Mouse (Mus musculus): Measurements from ENCODE around the gene Plk1. TPM values are rescaled to one million over a fixed set of nuclear protein-coding genes. Genes with fewer than 3 reads are reported as not detected.

The Plk1 gene
- total RNA-seq (2021), result under 1 TPM; 0.09 to 0.21 TPM
- long read RNA-seq, experiment 1, partial matches to known transcripts, result 0 of 1 reads
- long read RNA-seq, experiment 1, other reads (novel, unspliced or antisense), result 0 of 1 reads
- long read RNA-seq, experiment 2, result 0 reads

DNA sequence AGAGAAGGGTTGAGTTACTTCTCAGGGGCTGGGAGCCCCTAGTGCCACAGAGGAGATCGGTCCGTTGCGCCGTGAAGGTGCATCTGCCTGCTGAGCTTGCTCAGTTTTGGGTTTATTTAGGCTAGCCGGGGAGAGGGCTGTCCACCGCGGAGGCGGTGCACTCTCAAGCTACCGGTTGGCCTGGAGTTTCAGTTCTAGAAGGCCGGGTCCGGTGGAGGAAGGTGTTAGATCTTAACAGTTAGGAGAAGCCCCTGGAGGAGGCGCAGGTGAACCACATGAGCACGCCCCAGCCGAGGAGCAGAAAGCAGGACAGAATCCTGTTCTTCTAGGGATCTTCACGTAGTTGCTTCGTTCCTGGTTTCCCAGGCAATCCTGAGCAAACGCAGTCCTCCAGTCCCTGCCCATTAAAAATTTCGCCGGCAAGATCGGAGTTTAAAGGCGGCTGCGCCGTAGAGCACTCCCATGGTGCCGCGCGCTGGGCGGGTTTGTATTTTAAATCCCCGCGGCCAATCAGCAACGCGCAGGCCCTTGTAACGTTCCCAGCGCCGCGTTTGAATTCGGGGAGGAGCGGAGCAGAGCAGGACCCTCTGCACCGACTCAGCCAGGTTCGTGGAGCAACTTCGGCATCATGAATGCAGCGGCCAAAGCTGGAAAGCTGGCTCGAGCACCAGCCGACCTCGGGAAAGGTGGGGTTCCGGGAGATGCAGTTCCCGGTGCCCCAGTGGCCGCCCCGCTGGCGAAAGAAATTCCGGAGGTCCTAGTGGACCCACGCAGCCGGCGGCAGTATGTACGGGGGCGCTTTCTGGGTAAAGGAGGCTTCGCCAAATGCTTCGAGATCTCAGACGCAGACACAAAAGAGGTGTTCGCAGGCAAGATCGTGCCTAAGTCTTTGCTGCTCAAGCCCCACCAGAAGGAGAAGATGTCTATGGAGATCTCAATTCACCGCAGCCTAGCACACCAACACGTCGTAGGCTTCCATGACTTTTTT, at the start of gene Plk1:
Gene Plk1 (plus strand): TSS at position 525 of the 988 bp plus-strand sequence.
- DNase-seq (ENCODE audit: low spot score), result peak; percentile 48

DNA sequence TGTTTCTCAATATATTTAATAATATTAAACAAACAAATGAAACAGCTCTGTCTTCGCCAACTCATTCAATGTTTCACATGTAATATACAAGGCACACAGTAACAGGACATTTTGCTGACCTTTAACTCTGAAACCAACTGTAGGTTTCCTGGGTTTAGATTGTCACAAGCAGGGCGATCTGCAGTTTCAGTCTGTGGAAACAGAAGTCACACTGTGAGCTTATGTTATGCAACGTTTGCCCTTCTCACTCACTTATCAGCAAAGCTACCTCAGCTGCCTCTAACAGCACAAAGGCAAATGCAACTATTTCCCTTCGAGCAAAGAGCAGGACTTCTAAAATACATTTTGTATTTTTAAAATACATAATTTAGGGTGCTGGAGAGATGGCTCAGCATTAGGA, 35.7 kb upstream of the Plk1 start:
- no peak for DNase-seq (ENCODE audit: low spot score)

DNA sequence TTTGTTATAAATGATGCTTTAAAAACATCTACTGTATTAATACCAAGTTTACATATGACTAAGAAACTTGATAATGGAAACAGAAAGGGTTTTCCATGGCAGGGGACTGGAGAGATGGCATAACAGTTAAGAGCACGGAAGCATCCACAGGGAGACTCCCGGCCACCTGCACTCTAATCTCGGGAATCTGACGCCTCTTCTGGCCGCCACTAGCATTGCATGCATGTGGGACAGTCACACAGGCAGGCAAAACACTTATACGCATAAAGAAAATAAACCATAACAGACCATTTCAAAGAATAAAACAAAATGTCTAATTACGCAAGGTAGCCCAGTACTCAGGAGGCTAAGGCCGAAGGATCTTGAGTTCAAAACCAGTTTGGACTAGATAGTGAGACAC, 33.6 kb upstream of the Plk1 start:
- DNase-seq (ENCODE audit: low spot score), result no peak

DNA sequence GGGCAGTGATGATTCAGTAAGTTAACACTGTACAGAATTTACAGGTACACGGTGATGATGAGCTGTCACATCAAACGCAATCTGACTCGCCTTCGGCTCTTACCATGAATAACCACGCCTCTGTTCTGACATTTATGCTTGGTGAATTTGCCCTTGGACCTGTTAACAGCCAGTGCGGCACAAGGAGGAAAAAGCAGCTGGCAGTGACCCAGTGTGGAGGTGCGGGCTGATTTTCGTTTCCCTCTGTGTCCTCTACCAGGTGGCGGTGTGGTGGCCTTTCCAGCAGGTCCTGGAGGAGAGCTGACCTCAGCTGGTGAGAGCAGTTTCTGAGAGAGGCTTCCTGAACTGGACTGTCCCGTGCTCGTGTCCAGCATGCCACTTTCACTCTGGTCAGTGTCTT, 32.3 kb upstream of the Plk1 start:
- DNase-seq (ENCODE audit: low spot score), result no peak

GRCm38 (mm10) chr7:122131834-122132233, 27.4 kb upstream of the Plk1 start:
- no peak for DNase-seq (ENCODE audit: low spot score)

DNA sequence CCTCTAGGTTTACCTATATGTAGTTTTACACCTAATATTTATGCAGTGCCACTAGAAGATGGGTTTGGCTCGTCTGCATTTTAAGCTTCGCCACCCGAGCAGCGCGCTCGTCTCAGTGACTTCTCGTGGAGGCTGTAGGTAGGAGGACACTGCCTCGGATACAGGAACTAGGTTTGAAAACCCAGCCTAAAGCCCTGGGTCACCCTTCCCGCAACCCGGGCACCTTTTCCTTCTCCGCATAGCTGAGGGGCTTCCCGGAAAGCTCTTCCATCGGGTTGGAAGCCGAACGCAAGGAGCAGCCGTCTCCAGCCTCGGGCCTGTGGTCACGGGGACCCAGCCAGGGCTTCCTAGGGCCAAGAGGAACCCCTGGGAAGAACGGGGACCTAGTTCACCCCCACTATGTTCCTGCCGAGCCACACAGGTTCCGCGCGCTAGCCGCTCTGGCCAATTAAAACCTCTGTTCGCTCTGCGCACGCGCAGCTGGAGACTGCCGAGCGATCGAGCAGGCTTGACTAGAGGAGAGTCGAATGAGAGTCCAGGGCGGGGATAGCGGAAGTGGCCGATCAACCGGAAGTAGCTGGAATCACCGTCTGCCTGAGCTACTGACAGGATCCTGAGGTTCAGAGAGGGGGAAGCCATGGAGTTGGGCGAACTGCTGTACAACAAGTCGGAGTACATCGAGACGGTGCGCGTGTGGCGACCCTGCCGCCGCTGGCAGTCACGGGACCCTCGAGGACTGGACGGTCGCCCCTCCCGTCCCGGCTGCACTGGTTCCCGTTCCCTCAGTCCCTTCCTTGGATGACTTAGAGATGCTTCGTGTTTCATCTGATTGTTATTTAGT, 26.5 kb upstream of the Plk1 start, which contains the start of the genes Palb2 and Dctn5:
Gene Palb2 (minus strand): TSS at position 489 of the 841 bp plus-strand sequence.
Gene Dctn5 (plus strand): TSS at position 545 of the 841 bp plus-strand sequence.
- DNase-seq (ENCODE audit: low spot score), result peak; percentile 98

- DNase-seq (ENCODE audit: low spot score), result no peak
These were observed 26.0 kb upstream of the Plk1 start for GRCm38 (mm10) chr7:122133338-122133625.

DNA sequence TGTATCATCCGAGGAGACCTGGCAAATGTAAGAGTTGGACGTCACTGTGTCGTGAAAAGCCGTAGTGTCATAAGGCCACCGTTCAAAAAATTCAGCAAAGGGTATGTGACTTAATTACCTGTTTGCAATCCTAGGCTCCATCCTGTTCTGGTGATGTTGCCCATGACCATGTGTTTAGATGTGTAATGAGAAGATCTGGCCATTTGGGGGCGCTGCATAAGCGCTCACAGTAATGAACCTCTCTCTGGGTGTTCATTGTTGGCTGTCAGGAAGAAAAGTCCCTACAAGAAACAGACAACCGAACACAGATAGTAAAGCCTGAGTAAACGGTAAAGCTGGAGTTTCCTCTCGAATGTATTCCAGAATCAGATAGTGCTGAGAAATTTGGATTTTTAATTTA, 24.2 kb upstream of the Plk1 start:
- no peak for DNase-seq (ENCODE audit: low spot score)

DNA sequence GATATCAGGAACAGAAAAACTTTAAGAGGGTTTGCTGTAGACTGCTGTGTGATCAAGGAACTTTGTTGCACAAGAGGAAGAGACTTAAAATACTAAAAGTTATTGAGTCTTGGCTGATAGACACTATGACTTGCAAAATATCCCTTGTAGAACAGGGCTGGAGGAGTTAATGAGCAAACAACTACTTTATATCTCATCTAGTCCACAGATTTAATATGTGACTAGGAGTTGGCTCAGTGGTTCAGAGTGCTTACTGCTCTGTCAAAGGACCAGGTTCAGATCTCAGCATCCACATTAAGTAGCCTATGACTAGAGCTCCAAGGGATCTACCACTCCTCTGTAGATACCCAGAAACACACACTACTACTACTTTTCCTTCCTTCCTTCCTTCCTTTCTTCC, 22.2 kb upstream of the Plk1 start:
- no peak for DNase-seq (ENCODE audit: low spot score)

DNA sequence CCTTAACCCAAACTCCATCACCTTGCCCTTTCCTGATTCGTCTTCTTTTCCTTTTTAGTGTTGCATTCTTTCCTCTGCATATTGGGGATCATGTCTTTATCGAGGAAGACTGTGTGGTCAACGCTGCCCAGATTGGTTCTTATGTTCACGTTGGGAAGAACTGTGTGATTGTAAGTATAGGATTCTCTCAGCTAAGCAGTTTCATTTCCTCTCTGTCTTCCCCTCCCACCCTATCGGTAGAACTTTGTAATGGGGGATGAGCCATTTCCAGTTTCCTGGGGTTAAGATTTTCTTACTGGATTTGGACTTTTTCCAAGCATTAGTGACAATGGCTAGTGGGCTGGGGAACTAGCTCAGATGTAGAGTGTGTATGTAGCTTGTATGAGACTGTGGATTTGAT, 21.0 kb upstream of the Plk1 start:
- no peak for DNase-seq (ENCODE audit: low spot score)

- no peak for DNase-seq (ENCODE audit: low spot score)
These were observed 18.2 kb upstream of the Plk1 start for GRCm38 (mm10) chr7:122140991-122141390.

DNA sequence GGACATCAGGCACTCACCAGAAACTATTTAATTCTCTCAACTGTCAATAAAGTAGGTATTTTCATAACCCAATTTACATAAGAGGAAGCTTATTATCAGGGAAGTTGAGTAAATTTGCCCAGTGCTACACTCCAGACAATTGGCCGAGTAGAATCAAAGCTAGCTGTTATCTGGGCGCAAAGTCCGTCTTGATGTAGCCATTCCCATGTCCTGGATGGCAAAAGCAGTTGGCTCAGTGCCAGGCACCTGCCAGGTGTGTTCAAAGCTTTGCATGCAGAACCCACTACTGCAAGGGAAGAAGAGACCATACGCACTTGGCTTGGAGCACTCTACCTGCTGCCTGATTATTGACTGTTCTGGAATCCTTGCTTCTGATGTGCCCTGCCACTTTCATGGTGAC, 6.8 kb upstream of the Plk1 start:
- no peak for DNase-seq (ENCODE audit: low spot score)

DNA sequence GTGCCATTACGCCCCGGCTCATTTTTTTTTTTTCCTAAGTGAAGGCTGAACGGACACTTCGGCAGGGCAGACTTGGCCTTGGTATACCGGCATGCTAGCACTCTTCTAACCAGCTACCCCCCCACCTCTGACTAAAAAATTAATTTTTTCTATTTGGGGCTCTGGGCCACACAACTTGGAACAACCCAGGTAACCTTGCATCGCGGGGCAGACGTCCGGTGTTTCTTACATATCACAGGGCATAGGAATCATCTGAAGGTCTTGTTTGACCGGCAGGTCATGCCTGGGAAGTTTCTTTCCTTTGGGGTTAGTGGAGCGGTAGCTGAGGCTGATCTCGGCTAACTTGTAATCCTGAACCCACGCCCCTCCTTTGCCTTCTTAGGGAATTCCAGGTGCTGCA, 751 bp upstream of the Plk1 start:
- no peak for DNase-seq (ENCODE audit: low spot score)

- no peak for DNase-seq (ENCODE audit: low spot score)
These were observed 798 bp downstream of the Plk1 start for GRCm38 (mm10) chr7:122160037-122160436.

DNA sequence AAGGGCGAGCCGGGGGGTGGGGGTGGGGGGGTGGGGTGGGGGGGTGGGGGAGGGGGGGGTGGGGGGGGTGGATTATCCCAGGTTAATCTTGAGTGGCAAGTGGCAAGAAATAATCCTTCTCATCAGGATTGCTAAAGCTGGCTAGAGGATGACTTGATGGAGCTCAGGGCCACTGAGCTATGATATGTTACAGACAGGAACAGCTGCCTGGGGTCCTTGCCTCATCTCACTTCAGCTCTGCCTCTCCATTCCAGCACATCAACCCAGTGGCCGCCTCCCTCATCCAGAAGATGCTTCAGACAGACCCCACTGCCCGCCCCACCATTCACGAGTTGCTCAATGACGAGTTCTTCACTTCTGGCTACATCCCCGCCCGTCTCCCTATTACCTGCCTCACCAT, 4.5 kb downstream of the Plk1 start:
- no peak for DNase-seq (ENCODE audit: low spot score)

DNA sequence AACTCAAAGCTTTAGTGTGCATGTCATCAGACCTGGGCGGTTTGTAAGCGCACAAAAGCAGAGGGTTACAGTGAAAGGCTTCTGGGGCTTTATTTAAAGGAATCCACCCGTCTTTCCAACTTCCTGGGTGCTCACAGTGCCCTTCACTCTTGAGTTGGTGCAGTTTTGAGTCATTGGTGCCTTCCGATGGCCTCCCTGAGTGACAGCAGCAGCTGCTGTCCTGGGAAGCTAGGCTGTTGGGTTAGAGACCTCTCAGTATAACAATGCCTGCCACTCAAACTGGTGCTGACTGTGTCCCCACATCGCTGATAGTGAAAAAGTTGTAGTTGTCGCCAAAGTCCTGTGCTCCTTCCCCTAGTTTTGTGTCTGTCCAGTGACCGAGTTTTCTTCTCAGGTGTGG, 8.0 kb downstream of the Plk1 start:
- DNase-seq (ENCODE audit: low spot score), result no peak

DNA sequence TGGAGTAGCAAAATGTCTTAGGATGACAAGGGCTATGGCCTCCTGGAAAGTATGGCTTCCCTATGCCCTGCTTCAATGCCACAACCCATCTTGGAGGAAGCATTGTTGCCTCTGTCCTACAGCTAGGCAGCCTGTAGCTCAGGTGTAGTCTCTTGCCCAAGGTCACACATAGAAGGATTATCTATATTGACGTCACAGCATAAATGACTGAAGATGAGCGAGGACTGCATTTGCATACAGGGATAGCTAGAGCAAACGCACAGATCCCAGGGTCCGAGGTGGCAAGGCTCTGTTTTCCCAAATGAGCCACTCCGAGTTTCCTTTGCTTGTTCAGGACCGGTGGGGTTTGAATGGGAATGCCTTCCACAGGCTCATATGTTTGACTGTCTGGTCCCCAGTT, 11.5 kb downstream of the Plk1 start:
- DNase-seq (ENCODE audit: low spot score), result no peak

DNA sequence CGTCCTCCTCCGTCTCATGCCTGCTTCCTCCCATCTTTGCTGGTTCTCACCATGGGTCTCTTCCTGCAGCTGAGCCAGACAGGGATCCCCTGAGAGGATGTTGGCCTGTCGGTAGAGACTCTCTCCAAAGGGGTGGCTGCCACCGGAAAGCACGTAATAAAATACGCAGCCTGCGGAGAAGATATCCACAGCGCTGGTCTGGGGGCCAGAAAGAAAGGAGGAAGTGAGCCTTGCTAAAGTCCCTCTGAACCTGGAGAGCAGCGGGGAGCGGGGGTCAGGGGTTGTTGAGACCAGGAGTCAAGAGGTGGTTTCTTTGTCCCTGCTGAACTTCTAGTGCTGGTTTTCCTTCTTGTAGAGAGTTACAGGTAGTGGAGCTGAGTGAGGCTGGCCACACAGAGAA, 12.4 kb downstream of the Plk1 start:
- DNase-seq (ENCODE audit: low spot score), result no peak

DNA sequence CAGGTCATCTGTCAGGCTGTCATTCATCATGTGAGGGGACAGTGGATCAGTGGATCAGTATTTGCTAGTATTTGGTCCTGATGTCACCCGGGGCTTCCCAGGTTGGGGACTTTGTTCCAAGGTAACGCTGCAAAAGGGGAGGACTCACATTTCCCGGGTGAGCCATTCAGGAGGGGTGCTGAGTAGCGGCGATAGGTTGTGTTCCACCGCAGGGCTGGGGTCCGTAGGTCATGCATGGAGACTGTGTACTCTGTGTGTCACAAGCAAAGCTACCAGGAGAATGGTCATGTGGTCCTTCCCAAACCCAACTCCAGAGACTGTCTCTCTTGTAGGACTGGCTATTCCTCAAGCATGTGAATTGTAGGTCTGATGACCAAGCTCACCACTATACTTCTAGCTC, 21.5 kb downstream of the Plk1 start:
- DNase-seq (ENCODE audit: low spot score), result no peak

DNA sequence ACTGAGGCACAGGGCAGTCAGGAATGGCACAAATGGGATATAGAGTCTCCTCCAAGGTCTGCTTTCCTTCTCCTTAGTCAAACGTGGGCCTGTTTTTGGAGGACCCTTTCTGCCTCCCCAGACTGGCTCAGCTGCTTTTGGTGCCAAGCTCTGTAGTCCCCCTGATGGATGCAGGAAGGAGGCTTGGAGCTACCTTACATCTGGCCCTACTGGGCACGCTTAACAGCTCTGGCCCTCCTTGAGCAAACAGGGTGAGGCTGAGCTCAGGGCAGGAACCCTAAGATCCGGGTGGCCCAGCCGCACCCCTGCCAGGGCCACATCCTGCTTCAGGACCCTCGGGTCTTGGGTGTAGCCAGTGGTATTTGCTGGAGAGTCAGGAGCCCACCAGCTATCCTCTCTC, 25.3 kb downstream of the Plk1 start:
- DNase-seq (ENCODE audit: low spot score), result no peak

GRCm38 (mm10) chr7:122186043-122186442, 26.8 kb downstream of the Plk1 start, which contains the start of gene Ern2:
TSS of gene Ern2 (minus strand) at chr7:122186207.
- no peak for DNase-seq (ENCODE audit: low spot score)

- peak; percentile 26 for DNase-seq (ENCODE audit: low spot score)
These were observed 30.2 kb downstream of the Plk1 start for GRCm38 (mm10) chr7:122189484-122189883.

All from gastrocnemius, adult 18-20 months (tissue).